Mouse (Mus musculus): ENCODE results near the gene Pde10a.

DNA sequence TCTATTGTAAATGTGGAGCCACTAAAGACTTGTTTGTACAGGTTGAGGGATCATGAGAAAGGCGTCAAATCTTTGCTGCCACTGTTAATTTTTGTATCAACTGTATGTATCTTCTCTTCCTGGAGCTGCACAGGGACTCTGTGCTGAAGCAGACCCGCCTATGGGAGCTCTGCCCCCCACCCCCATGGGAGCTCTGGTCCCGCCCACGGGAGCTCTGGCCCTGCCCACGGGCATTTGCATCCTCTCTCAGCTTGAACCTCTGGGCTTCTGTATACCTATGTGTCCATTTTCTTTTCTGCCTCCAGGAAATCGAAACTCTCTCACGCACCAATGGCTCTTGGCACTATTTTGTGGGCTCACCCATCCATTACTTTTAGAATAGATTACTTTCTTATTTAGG lies 203.5 kb downstream of the Pde10a start:
- TF ChIP-seq POLR2A (IDR thresholded peaks at IDR 0.05; ENCODE audit: borderline replicate concordance, low read depth, low read length) (no peak), CTCF (IDR thresholded peaks at IDR 0.05; ENCODE audit: low read depth, low read length) (no peak)
